In the genomic region with DNA sequence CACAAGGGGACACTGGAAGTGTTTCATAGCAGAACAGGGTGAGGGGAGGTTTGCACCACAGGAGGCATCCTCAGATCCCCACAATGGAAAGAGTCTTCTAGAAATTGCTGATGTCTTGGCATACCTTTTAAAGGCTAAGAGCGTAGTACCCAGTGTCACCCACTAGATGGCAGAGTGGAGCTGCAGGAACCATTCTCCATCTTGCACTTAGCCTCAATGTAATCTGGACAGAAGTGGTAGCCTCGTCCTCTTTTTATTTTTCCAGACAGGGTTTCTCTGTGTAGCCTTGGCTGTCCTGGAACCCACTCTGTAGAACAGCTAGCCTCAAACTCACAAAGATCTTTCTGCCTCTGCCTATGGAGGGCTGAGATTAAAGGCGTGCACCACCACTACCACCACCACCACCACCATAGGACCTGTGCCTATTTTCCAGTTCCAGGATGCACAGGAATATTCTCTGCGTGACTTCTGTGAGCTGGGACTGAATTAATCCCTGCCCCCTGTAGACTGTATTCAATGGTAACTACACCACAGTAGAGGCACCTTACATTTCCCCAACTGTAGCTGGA, we compare ENCODE assay signal across 8 mouse cellular contexts.
DNase-seq lines count a peak whose midpoint lies in the region; ATAC-seq and TF ChIP-seq lines count a peak whose summit lies in the region.

No protein-coding gene starts in this region.

- ATAC-seq in forebrain, embryonic 16.5 days, result peak; percentile 10; the same call in 1 of the 2 replicates

- H3K36me3 ChIP-seq in MEL (ENCODE audit: control insufficient read depth in 1 of 2, insufficient read depth in 2 of 2, low read length in 2 of 2), result 0 out of 4 replicates have a peak, but pooled peaks cover 0 to 2% of the 10 kb centered on the region in 2 experiments
- no peaks in the 10 kb centered on the region for H3K36me3 ChIP-seq in forebrain, embryonic 16.5 days (ENCODE audit: control insufficient read depth, insufficient read depth)
- no peaks in the 10 kb centered on the region for H3K36me3 ChIP-seq in limb, embryonic 10.5 days

- peak; percentile 92 to 100 (median 97) for TF ChIP-seq CTCF in MEL (IDR thresholded peaks at IDR 0.05 in 2 of 3, conservative IDR thresholded peaks at IDR 0.05 in 1 of 3; ENCODE audit: control insufficient read depth in 1 of 3, insufficient read depth in 1 of 3, low read depth in 2 of 3, low read length in 3 of 3, poor library complexity in 1 of 3, severe bottlenecking in 1 of 3)

- H3K9ac ChIP-seq in MEL (ENCODE audit: control insufficient read depth, low read depth, low read length, poor library complexity, severe bottlenecking), result no peak overlapping the region
- H3K9ac ChIP-seq in forebrain, embryonic 16.5 days (replicated peaks; ENCODE audit: low read depth, low read length), result no peak overlapping the region

- no peaks in the 10 kb centered on the region for H3K4me1 ChIP-seq in MEL (ENCODE audit: control insufficient read depth in 1 of 2, insufficient read depth in 2 of 2, low read length in 2 of 2)
- no peaks in the 10 kb centered on the region for H3K4me1 ChIP-seq in forebrain, embryonic 16.5 days (replicated peaks; ENCODE audit: control insufficient read depth, insufficient read depth, low read length)
- H3K4me1 ChIP-seq in limb, embryonic 10.5 days, result no peaks in the 10 kb centered on the region; the same call in 1 of the 2 replicates

- H3K79me2 ChIP-seq in MEL (ENCODE audit: control insufficient read depth, insufficient read depth, low read length, poor library complexity), result no peaks in the 10 kb centered on the region

- no peak overlapping the region for H3K4me2 ChIP-seq in forebrain, embryonic 16.5 days (ENCODE audit: low read length)

- TF ChIP-seq RAD21 in MEL (IDR thresholded peaks at IDR 0.05; ENCODE audit: low read depth, low read length), result peak; percentile 96

- no peak for TF ChIP-seq POLR2A in MEL (IDR thresholded peaks at IDR 0.05; ENCODE audit: control insufficient read depth in 1 of 2, insufficient read depth in 1 of 2, low read depth in 1 of 2, low read length in 2 of 2, poor library complexity in 1 of 2)

- H3K27ac ChIP-seq in MEL (ENCODE audit: control insufficient read depth, low read depth, low read length), result no peak overlapping the region
- no peak overlapping the region for H3K27ac ChIP-seq in forebrain, embryonic 16.5 days (ENCODE audit: low read length)
- no peak overlapping the region for H3K27ac ChIP-seq in limb, embryonic 10.5 days

- TF ChIP-seq EP300 in MEL (IDR thresholded peaks at IDR 0.05; ENCODE audit: low read depth in 1 of 2, low read length in 2 of 2), result no peak

- no peaks in the 10 kb centered on the region for H3K27me3 ChIP-seq in MEL (ENCODE audit: control insufficient read depth in 1 of 2, insufficient read depth in 2 of 2, low read length in 2 of 2)
- no peaks in the 10 kb centered on the region for H3K27me3 ChIP-seq in forebrain, embryonic 16.5 days (replicated peaks; ENCODE audit: control insufficient read depth, insufficient read depth, low read length)
- H3K27me3 ChIP-seq in limb, embryonic 10.5 days (ENCODE audit: low read depth, poor library complexity, severe bottlenecking), result no peaks in the 10 kb centered on the region

- intact Hi-C loops in gastrocnemius, postnatal 14 days (cut with DNase I; ENCODE audit: low total_unique reads), result no loop called here

- H3K9me3 ChIP-seq in MEL (replicated peaks; ENCODE audit: insufficient read depth, low read length), result no peaks in the 10 kb centered on the region
- no peaks in the 10 kb centered on the region for H3K9me3 ChIP-seq in forebrain, embryonic 16.5 days (ENCODE audit: control insufficient read depth, low read length)
- no peaks in the 10 kb centered on the region for H3K9me3 ChIP-seq in limb, embryonic 10.5 days (replicated peaks)

- WGBS in forebrain, embryonic 16.5 days, result 44% methylated on average over 4 of the region's 4 CpGs
- WGBS in limb, embryonic 10.5 days, result 58% methylated on average over 4 of the region's 4 CpGs

- no peak overlapping the region for H3K4me3 ChIP-seq in MEL (ENCODE audit: control insufficient read depth in 1 of 2, insufficient read depth in 1 of 2, low read depth in 2 of 2, low read length in 2 of 2)
- H3K4me3 ChIP-seq in forebrain, embryonic 16.5 days (replicated peaks; ENCODE audit: low read length), result no peak overlapping the region
- H3K4me3 ChIP-seq in limb, embryonic 10.5 days, result no peak overlapping the region

- peak; percentile 29 to 47 for DNase-seq in layer of hippocampus, postnatal 14 days (ENCODE audit: low spot score in 2 of 2)
- no peak for DNase-seq in layer of hippocampus, adult 9-11 months
- DNase-seq in MEL (ENCODE audit: low read depth, low spot score), result peak; percentile 86
- peak; percentile 16 for DNase-seq in cerebellum, adult 11-12 months
- peak; percentile 68 for DNase-seq in limb, embryonic 10.5 days (ENCODE audit: low spot score)
- peak; percentile 31 to 49 for DNase-seq in natural killer cell, adult 2 months (ENCODE audit: low spot score in 2 of 2)
- DNase-seq in gastrocnemius, postnatal 14 days, result no peak

TF ChIP-seq in MEL, 35 proteins besides CTCF, POLR2A, EP300 and RAD21:
- no peak for TF ChIP-seq BHLHE40 (IDR thresholded peaks at IDR 0.05; ENCODE audit: borderline replicate concordance, low read depth, low read length)
- no peak for TF ChIP-seq MEF2A (IDR thresholded peaks at IDR 0.05; ENCODE audit: extremely low read depth, insufficient replicate concordance, low read depth, low read length, poor library complexity, severe bottlenecking)
- TF ChIP-seq MAX (IDR thresholded peaks at IDR 0.05; ENCODE audit: low read length), result no peak; the same call in 1 of the 2 replicates
- TF ChIP-seq SIN3A (IDR thresholded peaks at IDR 0.05; ENCODE audit: low read length), result peak; percentile 67; the same call in 1 of the 2 replicates
- no peak for TF ChIP-seq USF2 (IDR thresholded peaks at IDR 0.05; ENCODE audit: borderline replicate concordance in 1 of 2, insufficient read depth in 1 of 2, low read depth in 1 of 2, low read length in 2 of 2)
- TF ChIP-seq GATA1 (IDR thresholded peaks at IDR 0.05; ENCODE audit: low read depth, low read length), result no peak
- no peak for TF ChIP-seq CHD2 (IDR thresholded peaks at IDR 0.05; ENCODE audit: low read length)
- 0 out of 2 replicates have a peak, but pooled peaks have one; percentile 27 for TF ChIP-seq JUND (IDR thresholded peaks at IDR 0.05; ENCODE audit: low read depth, low read length)
- TF ChIP-seq KAT2A (conservative IDR thresholded peaks at IDR 0.05; ENCODE audit: low read depth, low read length), result no peak
- no peak for TF ChIP-seq USF1 (IDR thresholded peaks at IDR 0.05; ENCODE audit: low read depth, low read length)
- TF ChIP-seq UBTF (IDR thresholded peaks at IDR 0.05; ENCODE audit: borderline replicate concordance, insufficient read depth, low read depth, low read length), result no peak
- no peak for TF ChIP-seq CHD1 (IDR thresholded peaks at IDR 0.05; ENCODE audit: low read depth, low read length)
- no peak for TF ChIP-seq TCF12 (IDR thresholded peaks at IDR 0.05; ENCODE audit: low read depth, low read length)
- TF ChIP-seq ETS1 (IDR thresholded peaks at IDR 0.05; ENCODE audit: low read depth, low read length), result no peak
- peak; percentile 98 for TF ChIP-seq SMC3 (IDR thresholded peaks at IDR 0.05; ENCODE audit: low read depth, low read length)
- no peak for TF ChIP-seq ELF1 (IDR thresholded peaks at IDR 0.05; ENCODE audit: low read depth, low read length)
- TF ChIP-seq TAL1 (IDR thresholded peaks at IDR 0.05; ENCODE audit: low read length), result no peak
- TF ChIP-seq ZMIZ1 (IDR thresholded peaks at IDR 0.05; ENCODE audit: low read depth, low read length), result no peak
- peak; percentile 36; the same call in 1 of the 2 replicates for TF ChIP-seq NELFE (IDR thresholded peaks at IDR 0.05; ENCODE audit: low read depth, low read length)
- peak; percentile 94 for TF ChIP-seq ZC3H11A (IDR thresholded peaks at IDR 0.05; ENCODE audit: low read depth, low read length)
- no peak for TF ChIP-seq E2F4 (IDR thresholded peaks at IDR 0.05; ENCODE audit: borderline replicate concordance, low read depth, low read length)
- no peak for TF ChIP-seq NRF1 (IDR thresholded peaks at IDR 0.05; ENCODE audit: insufficient read depth, low read depth, low read length, poor library complexity, severe bottlenecking)
- TF ChIP-seq RCOR1 (IDR thresholded peaks at IDR 0.05; ENCODE audit: low read depth, low read length), result 0 out of 2 replicates have a peak, but pooled peaks have one; percentile 18
- TF ChIP-seq MAZ (IDR thresholded peaks at IDR 0.05; ENCODE audit: low read depth, low read length), result peak; percentile 26; the same call in 1 of the 2 replicates
- no peak for TF ChIP-seq MAFK (IDR thresholded peaks at IDR 0.05; ENCODE audit: borderline replicate concordance, low read depth, low read length)
- TF ChIP-seq POLR2AphosphoS5 (IDR thresholded peaks at IDR 0.05; ENCODE audit: borderline replicate concordance, low read depth, low read length), result no peak
- no peak for TF ChIP-seq ZKSCAN1 (IDR thresholded peaks at IDR 0.05; ENCODE audit: low read depth, low read length)
- TF ChIP-seq ZNF384 (IDR thresholded peaks at IDR 0.05; ENCODE audit: low read depth, low read length), result no peak
- TF ChIP-seq MXI1 (IDR thresholded peaks at IDR 0.05; ENCODE audit: low read depth, low read length), result no peak
- TF ChIP-seq POLR2AphosphoS2 (IDR thresholded peaks at IDR 0.05; ENCODE audit: low read length), result no peak
- no peak for TF ChIP-seq TBP (IDR thresholded peaks at IDR 0.05; ENCODE audit: low read depth, low read length)
- TF ChIP-seq MYC (IDR thresholded peaks at IDR 0.05; ENCODE audit: low read depth, low read length), result no peak
- TF ChIP-seq HCFC1 (IDR thresholded peaks at IDR 0.05; ENCODE audit: low read depth, low read length), result no peak
- TF ChIP-seq MYB (IDR thresholded peaks at IDR 0.05; ENCODE audit: low read depth, low read length), result no peak
- no peak for TF ChIP-seq GABPA (IDR thresholded peaks at IDR 0.05; ENCODE audit: low read depth, low read length)

Comparison
In these comparisons a context has a peak if more than half of its experiments do, and no peak if none do; other contexts are left out.
1. DNase-seq: peak in layer of hippocampus, postnatal 14 days (2 of 2), MEL (single experiment), cerebellum, adult 11-12 months (single experiment), limb, embryonic 10.5 days (single experiment) and natural killer cell, adult 2 months (2 of 2); none in layer of hippocampus, adult 9-11 months (single experiment) and gastrocnemius, postnatal 14 days (single experiment).